Mouse (Mus musculus) heart, postnatal 0 days (tissue): ENCODE measurements around the gene Eif3l. TPM values are rescaled to one million over a fixed set of nuclear protein-coding genes. Genes with fewer than 3 reads are reported as not detected.

Source experiments
- ATAC-seq: fragments of 200-750 bp; cut with Nextera tagmentation; 2 replicates; pipeline ENCODE4 v1.8.0; 2017; ENCODE audit warnings: low read depth, moderate number of reproducible peaks, moderate library complexity; ENCODE audit not compliant: insufficient read depth
- DNase-seq: peaks from one replicate; pipeline ENCODE4 v3.0.0-alpha.2; 2016; ENCODE audit warnings: low spot score
- H3K27ac ChIP-seq: fragments of 300-500 bp; sonication (generic); 2 replicates; pipeline ENCODE4 v1.5.1; 2014; ENCODE audit warnings: low read depth, mild to moderate bottlenecking
- H3K27me3 ChIP-seq: fragments of 300-500 bp; sonication (generic); 2 replicates; pipeline ENCODE4 v1.6.1; 2014; ENCODE audit warnings: low read length, mixed read lengths; ENCODE audit not compliant: control insufficient read depth, insufficient read depth
- H3K36me3 ChIP-seq: fragments of 300-500 bp; sonication (generic); replicated peaks from 2 replicates; pipeline ENCODE4 v1.6.1; 2014; ENCODE audit warnings: low read length, mixed read lengths; ENCODE audit not compliant: control insufficient read depth, insufficient read depth
- H3K4me1 ChIP-seq: fragments of 300-500 bp; sonication (generic); 2 replicates; pipeline ENCODE4 v1.6.1; 2014; ENCODE audit warnings: antibody characterized with exemption; ENCODE audit not compliant: control insufficient read depth, insufficient read depth
- H3K4me2 ChIP-seq: fragments of 300-500 bp; sonication (generic); 2 replicates; pipeline ENCODE4 v1.6.1; 2014; ENCODE audit warnings: low read depth, mild to moderate bottlenecking, low read length, moderate library complexity
- H3K4me3 ChIP-seq: fragments of 300-500 bp; sonication (generic); 2 replicates; pipeline ENCODE4 v1.5.1; 2014; ENCODE audit warnings: low read depth, low read length
- H3K9ac ChIP-seq: fragments of 300-500 bp; sonication (generic); replicated peaks from 2 replicates; pipeline ENCODE4 v1.6.1; 2014; ENCODE audit warnings: low read depth, low read length, mixed read lengths
- H3K9me3 ChIP-seq: fragments of 300-500 bp; sonication (generic); replicated peaks from 2 replicates; pipeline ENCODE4 v1.6.1; 2016; ENCODE audit warnings: low read length; ENCODE audit not compliant: control insufficient read depth
- CTCF ChIP-seq: IDR thresholded peaks from 2 replicates; pipeline ENCODE4 v1.5.1; 2016; ENCODE audit warnings: antibody characterized with exemption, control low read depth, low read depth
- EP300 ChIP-seq: IDR thresholded peaks from 2 replicates; pipeline ENCODE4 v1.6.1; 2016; ENCODE audit warnings: antibody characterized with exemption, low read depth
- WGBS: fragments of 180-500 bp; shearing (Covaris S2); extraction: QIAGEN DNeasy Blood & Tissue Kit; methylation state at CpG from one replicate; pipeline ENCODE4 v1.1.7; 2014; 5-methylcytosine and 5-hydroxymethylcytosine counted together
- polyA plus RNA-seq: library from polyadenylated mRNA; unstranded; fragments of >200 nt; fragmentation: Nextera tagmentation; extraction: Ambion mirVana; gene quantifications from 2 replicates; pipeline ENCODE4 v1.2.1, GENCODE M21; 2015
- total RNA-seq: library from RNA; depleted of rRNA; stranded (reverse); fragments of >200 nt; gene quantifications from 2 replicates; pipeline ENCODE4 v1.2.3, GENCODE M21; 2014; ENCODE audit warnings: low replicate concordance

Eif3l gene
- total and polyA plus RNA-seq, 2 experiments from 2014 or later = 123 to 183 TPM

DNA sequence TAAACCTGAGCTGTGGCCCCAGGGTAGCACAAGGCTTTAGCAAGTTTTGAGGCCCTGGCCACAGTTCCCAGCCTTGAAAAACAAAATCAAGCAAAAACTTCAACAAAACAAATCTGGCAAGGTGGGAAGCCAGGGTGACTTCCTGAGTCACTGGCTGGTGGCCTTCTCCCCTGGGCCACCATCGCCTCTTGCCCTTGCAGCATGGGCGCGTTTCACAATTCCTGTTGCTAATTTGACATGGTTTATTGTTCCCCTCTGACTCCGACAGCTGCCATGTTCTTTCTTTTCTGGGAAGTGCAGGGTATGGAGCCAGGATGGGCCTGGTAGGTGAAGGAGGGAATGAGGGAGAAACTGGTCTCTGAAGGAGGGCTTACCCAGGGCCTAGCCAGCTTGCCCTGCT, 47.1 kb downstream of the Eif3l start:
- Histone ChIP-seq H3K4me3 (no peak overlapping the region), H3K36me3 (peaks cover 89% of the 10 kb centered on the region), H3K9ac (no peak overlapping the region), H3K4me1 (peaks cover 29% of the 10 kb centered on the region), H3K27ac (peak overlapping the region; percentile 97), H3K27me3 (no peaks in the 10 kb centered on the region), H3K9me3 (no peaks in the 10 kb centered on the region), H3K4me2 (no peak overlapping the region)
- WGBS = 91% methylated on average over 4 of the region's 4 CpGs
- ATAC-seq = no peak
- no peak for DNase-seq
- TF ChIP-seq CTCF = no peak
- TF ChIP-seq EP300 = no peak

- H3K36me3 ChIP-seq = peaks cover 89% of the 10 kb centered on the region
Observed at GRCm38 (mm10) chr15:79122546-79122945, 47.6 kb downstream of the Eif3l start.

DNA sequence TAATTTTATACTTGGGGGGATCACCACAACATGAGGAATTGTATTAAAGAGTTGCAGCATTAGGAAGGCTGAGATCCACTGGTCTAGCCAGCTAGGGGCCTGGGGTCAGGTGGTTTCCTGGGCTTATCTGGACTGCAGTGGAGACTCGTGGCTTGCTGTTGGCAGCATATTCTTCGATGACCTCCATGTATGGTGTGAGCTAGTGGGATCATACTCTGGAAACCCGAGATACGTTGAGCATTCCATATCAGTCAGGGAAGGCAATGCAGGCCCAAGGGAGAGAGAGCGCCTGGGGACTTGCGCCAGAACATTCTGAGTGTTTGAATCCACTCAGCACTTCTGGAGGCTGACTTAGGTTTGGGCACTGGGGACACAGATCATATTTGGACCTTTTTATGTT, 48.8 kb downstream of the Eif3l start:
- peak overlapping the region; percentile 97 for H3K27ac ChIP-seq
- no peaks in the 10 kb centered on the region for H3K9me3 ChIP-seq
- no peak overlapping the region for H3K4me3 ChIP-seq
- DNase-seq (peak; percentile 92), ATAC-seq (peak; percentile 93)
- 0 out of 2 replicates have a peak overlapping the region, but pooled peaks have one; percentile 11 for H3K4me2 ChIP-seq
- no peak overlapping the region for H3K9ac ChIP-seq
- TF ChIP-seq CTCF = no peak
- TF ChIP-seq EP300 = peak; percentile 96
- H3K27me3 ChIP-seq = no peaks in the 10 kb centered on the region
- 17% methylated on average over 6 of the region's 6 CpGs for WGBS
- peaks cover 29% of the 10 kb centered on the region for H3K4me1 ChIP-seq
- H3K36me3 ChIP-seq = peaks cover 89% of the 10 kb centered on the region

More at GRCm38 (mm10) chr15:79122546-79122945, 47.6 kb downstream of the Eif3l start:
- no peaks in the 10 kb centered on the region for H3K27me3 ChIP-seq
- H3K4me3 ChIP-seq = no peak overlapping the region
- H3K4me2 ChIP-seq = no peak overlapping the region
- WGBS = 75% methylated on average over 13 of the region's 13 CpGs
- H3K9me3 ChIP-seq = no peaks in the 10 kb centered on the region
- TF ChIP-seq EP300 (no peak), CTCF (0 out of 2 replicates have a peak, but pooled peaks have one; percentile 8)
- no peak overlapping the region for H3K9ac ChIP-seq
- ATAC-seq = no peak
- H3K27ac ChIP-seq = peak overlapping the region; percentile 97
- DNase-seq = no peak
- peaks cover 29% of the 10 kb centered on the region for H3K4me1 ChIP-seq

GRCm38 (mm10) chr15:79124331-79124875, 49.4 kb downstream of the Eif3l start:
- Histone ChIP-seq H3K4me3 (no peak overlapping the region), H3K9me3 (no peaks in the 10 kb centered on the region), H3K9ac (no peak overlapping the region), H3K4me2 (0 out of 2 replicates have a peak overlapping the region, but pooled peaks have one; percentile 11), H3K4me1 (peaks cover 29% of the 10 kb centered on the region), H3K27me3 (no peaks in the 10 kb centered on the region), H3K36me3 (peaks cover 86% of the 10 kb centered on the region), H3K27ac (peak overlapping the region; percentile 97)
- WGBS = 57% methylated on average over 10 of the region's 10 CpGs
- no peak for DNase-seq
- 0 out of 2 replicates have a peak, but pooled peaks have one; percentile 2 for ATAC-seq
- TF ChIP-seq EP300 (no peak), CTCF (no peak)

GRCm38 (mm10) chr15:79126217-79126932, 51.4 kb downstream of the Eif3l start:
- Histone ChIP-seq H3K36me3 (peaks cover 86% of the 10 kb centered on the region), H3K27ac (peak overlapping the region; percentile 9; the same call in 1 of the 2 replicates), H3K9ac (peak overlapping the region; percentile 18; the same call in 1 of the 2 replicates), H3K4me1 (peaks cover 42% of the 10 kb centered on the region), H3K9me3 (no peaks in the 10 kb centered on the region), H3K27me3 (no peaks in the 10 kb centered on the region), H3K4me2 (no peak overlapping the region), H3K4me3 (no peak overlapping the region)
- no peak for ATAC-seq
- DNase-seq = no peak
- TF ChIP-seq EP300 (no peak), CTCF (peak; percentile 70)
- 75% methylated on average over 13 of the region's 13 CpGs for whole genome bisulfite sequencing
